Mouse (Mus musculus) heart, postnatal 0 days (tissue): ENCODE data around the gene Tusc1. TPM values are rescaled to one million over a fixed set of nuclear protein-coding genes. Genes with fewer than 3 reads are reported as not detected.

Experiments
- ATAC-seq: fragments of 200-750 bp; cut with Nextera tagmentation; 2 replicates; pipeline ENCODE4 v1.8.0; 2017; ENCODE audit warnings: low read depth, moderate number of reproducible peaks, moderate library complexity; ENCODE audit not compliant: insufficient read depth
- DNase-seq: peaks from one replicate; pipeline ENCODE4 v3.0.0-alpha.2; 2016; ENCODE audit warnings: low spot score
- H3K27ac ChIP-seq: fragments of 300-500 bp; sonication (generic); 2 replicates; pipeline ENCODE4 v1.5.1; 2014; ENCODE audit warnings: low read depth, mild to moderate bottlenecking
- H3K27me3 ChIP-seq: fragments of 300-500 bp; sonication (generic); 2 replicates; pipeline ENCODE4 v1.6.1; 2014; ENCODE audit warnings: low read length, mixed read lengths; ENCODE audit not compliant: control insufficient read depth, insufficient read depth
- H3K36me3 ChIP-seq: fragments of 300-500 bp; sonication (generic); replicated peaks from 2 replicates; pipeline ENCODE4 v1.6.1; 2014; ENCODE audit warnings: low read length, mixed read lengths; ENCODE audit not compliant: control insufficient read depth, insufficient read depth
- H3K4me1 ChIP-seq: fragments of 300-500 bp; sonication (generic); 2 replicates; pipeline ENCODE4 v1.6.1; 2014; ENCODE audit warnings: antibody characterized with exemption; ENCODE audit not compliant: control insufficient read depth, insufficient read depth
- H3K4me2 ChIP-seq: fragments of 300-500 bp; sonication (generic); 2 replicates; pipeline ENCODE4 v1.6.1; 2014; ENCODE audit warnings: low read depth, mild to moderate bottlenecking, low read length, moderate library complexity
- H3K4me3 ChIP-seq: fragments of 300-500 bp; sonication (generic); 2 replicates; pipeline ENCODE4 v1.5.1; 2014; ENCODE audit warnings: low read depth, low read length
- H3K9ac ChIP-seq: fragments of 300-500 bp; sonication (generic); replicated peaks from 2 replicates; pipeline ENCODE4 v1.6.1; 2014; ENCODE audit warnings: low read depth, low read length, mixed read lengths
- H3K9me3 ChIP-seq: fragments of 300-500 bp; sonication (generic); replicated peaks from 2 replicates; pipeline ENCODE4 v1.6.1; 2016; ENCODE audit warnings: low read length; ENCODE audit not compliant: control insufficient read depth
- CTCF ChIP-seq: IDR thresholded peaks from 2 replicates; pipeline ENCODE4 v1.5.1; 2016; ENCODE audit warnings: antibody characterized with exemption, control low read depth, low read depth
- EP300 ChIP-seq: IDR thresholded peaks from 2 replicates; pipeline ENCODE4 v1.6.1; 2016; ENCODE audit warnings: antibody characterized with exemption, low read depth
- WGBS: fragments of 180-500 bp; shearing (Covaris S2); extraction: QIAGEN DNeasy Blood & Tissue Kit; methylation state at CpG from one replicate; pipeline ENCODE4 v1.1.7; 2014; 5-methylcytosine and 5-hydroxymethylcytosine counted together
- polyA plus RNA-seq: library from polyadenylated mRNA; unstranded; fragments of >200 nt; fragmentation: Nextera tagmentation; extraction: Ambion mirVana; gene quantifications from 2 replicates; pipeline ENCODE4 v1.2.1, GENCODE M21; 2015
- total RNA-seq: library from RNA; depleted of rRNA; stranded (reverse); fragments of >200 nt; gene quantifications from 2 replicates; pipeline ENCODE4 v1.2.3, GENCODE M21; 2014; ENCODE audit warnings: low replicate concordance

The Tusc1 gene
- total and polyA plus RNA-seq, 2 experiments from 2014 or later, result 3.2 to 12.7 TPM

- no peaks in the 10 kb centered on the region for H3K9me3 ChIP-seq
- WGBS, result under 1% methylated on average over 49 of the region's 49 CpGs
Measured at GRCm38 (mm10) chr4:93334636-93335117, 634 bp downstream of the Tusc1 start.

GRCm38 (mm10) chr4:93307486-93307885, 27.8 kb downstream of the Tusc1 start:
- H3K9me3 ChIP-seq, result no peaks in the 10 kb centered on the region
- no peak overlapping the region for H3K4me3 ChIP-seq
- no peaks in the 10 kb centered on the region for H3K4me1 ChIP-seq
- H3K27me3 ChIP-seq, result no peaks in the 10 kb centered on the region
- H3K27ac ChIP-seq, result no peak overlapping the region
- TF ChIP-seq CTCF, result no peak
- no peak for TF ChIP-seq EP300
- no peaks in the 10 kb centered on the region for H3K36me3 ChIP-seq
- DNase-seq (no peak), ATAC-seq (no peak)
- H3K4me2 ChIP-seq, result no peak overlapping the region
- H3K9ac ChIP-seq, result no peak overlapping the region
- WGBS, result 76% methylated on average over 3 of the region's 3 CpGs

More at GRCm38 (mm10) chr4:93334636-93335117, 634 bp downstream of the Tusc1 start:
- Histone ChIP-seq H3K36me3 (no peaks in the 10 kb centered on the region), H3K27ac (peak overlapping the region; percentile 93), H3K27me3 (no peaks in the 10 kb centered on the region), H3K4me3 (peak overlapping the region; percentile 80), H3K4me2 (peak overlapping the region; percentile 99), H3K9ac (peak overlapping the region; percentile 91), H3K4me1 (peaks cover 6% of the 10 kb centered on the region)
- peak; percentile 75 for DNase-seq
- ATAC-seq, result peak; percentile 91
- no peak for TF ChIP-seq CTCF
- TF ChIP-seq EP300, result no peak

GRCm38 (mm10) chr4:93286065-93286464, 49.2 kb downstream of the Tusc1 start:
- TF ChIP-seq EP300 (no peak), CTCF (no peak)
- no peak overlapping the region for H3K27ac ChIP-seq
- DNase-seq (no peak), ATAC-seq (no peak)
- no peaks in the 10 kb centered on the region for H3K4me1 ChIP-seq
- no peaks in the 10 kb centered on the region for H3K9me3 ChIP-seq
- no peak overlapping the region for H3K4me3 ChIP-seq
- H3K4me2 ChIP-seq, result no peak overlapping the region
- no peaks in the 10 kb centered on the region for H3K36me3 ChIP-seq
- no peak overlapping the region for H3K9ac ChIP-seq
- H3K27me3 ChIP-seq, result no peaks in the 10 kb centered on the region
- 74% methylated on average over 4 of the region's 4 CpGs for WGBS
